Mouse (Mus musculus) hindbrain, embryonic 15.5 days (tissue): ENCODE measurements around the gene Nxpe4. TPM values are rescaled to one million over a fixed set of nuclear protein-coding genes. Genes with fewer than 3 reads are reported as not detected.
"Not testable (repeated sequence)": the region's sequence is repeated elsewhere in the genome, so short reads cannot be mapped to it uniquely, and the experiment has no call there.

Experiments
- ATAC-seq: fragments of 200-750 bp; cut with Nextera tagmentation; 2 replicates; pipeline ENCODE4 v1.8.0; 2017; ENCODE audit warnings: low read depth, moderate number of reproducible peaks, moderate TSS enrichment; ENCODE audit not compliant: low FRiP score
- H3K27ac ChIP-seq: fragments of 300-500 bp; sonication (generic); replicated peaks from 2 replicates; pipeline ENCODE4 v1.5.1; 2015; ENCODE audit warnings: mild to moderate bottlenecking, inconsistent platforms
- H3K27me3 ChIP-seq: fragments of 300-500 bp; sonication (generic); 2 replicates; pipeline ENCODE4 v1.6.1; 2015; ENCODE audit warnings: control low read depth, inconsistent platforms
- H3K36me3 ChIP-seq: fragments of 300-500 bp; sonication (generic); 2 replicates; pipeline ENCODE4 v1.6.1; 2015; ENCODE audit warnings: control low read depth, inconsistent platforms
- H3K4me1 ChIP-seq: fragments of 300-500 bp; sonication (generic); replicated peaks from 2 replicates; pipeline ENCODE4 v1.6.1; 2015; ENCODE audit warnings: control low read depth, inconsistent platforms
- H3K4me2 ChIP-seq: fragments of 300-500 bp; sonication (generic); 2 replicates; pipeline ENCODE4 v1.6.1; 2015; ENCODE audit warnings: moderate library complexity, mild to moderate bottlenecking, inconsistent platforms
- H3K4me3 ChIP-seq: fragments of 300-500 bp; sonication (generic); 2 replicates; pipeline ENCODE4 v1.5.1; 2015; ENCODE audit warnings: mild to moderate bottlenecking, inconsistent platforms
- H3K9ac ChIP-seq: fragments of 300-500 bp; sonication (generic); 2 replicates; pipeline ENCODE4 v1.6.1; 2015; ENCODE audit warnings: inconsistent platforms
- H3K9me3 ChIP-seq: fragments of 300-500 bp; sonication (generic); 2 replicates; pipeline ENCODE4 v1.6.1; 2016; ENCODE audit warnings: control low read depth, inconsistent platforms
- WGBS: fragments of 180-500 bp; shearing (Covaris S2); methylation state at CpG from one replicate; pipeline ENCODE4 v1.1.7; 2015; 5-methylcytosine and 5-hydroxymethylcytosine counted together
- polyA plus RNA-seq: library from polyadenylated mRNA; unstranded; fragments of >200 nt; fragmentation: Nextera tagmentation; extraction: Ambion mirVana; gene quantifications from 2 replicates; pipeline ENCODE4 v1.2.1, GENCODE M21; 2015

Nxpe4 gene
- polyA plus RNA-seq, 1 experiment from 2014 or later: 8.7 TPM

- Histone ChIP-seq H3K36me3 (no peaks in the 10 kb centered on the region), H3K9me3 (no peaks in the 10 kb centered on the region), H3K9ac (no peak overlapping the region), H3K27me3 (no peaks in the 10 kb centered on the region), H3K4me2 (no peak overlapping the region), H3K4me1 (no peaks in the 10 kb centered on the region), H3K27ac (no peak overlapping the region), H3K4me3 (no peak overlapping the region)
- no peak for ATAC-seq
- 91% methylated on average over 15 of the region's 15 CpGs for WGBS
Observed at GRCm38 (mm10) chr9:48276831-48277230, 115.0 kb downstream of the Nxpe4 start.

- Histone ChIP-seq H3K9me3 (no peaks in the 10 kb centered on the region), H3K27me3 (no peaks in the 10 kb centered on the region), H3K4me2 (no peak overlapping the region), H3K27ac (no peak overlapping the region), H3K4me1 (no peaks in the 10 kb centered on the region), H3K36me3 (no peaks in the 10 kb centered on the region), H3K9ac (no peak overlapping the region), H3K4me3 (no peak overlapping the region)
- WGBS: 84% methylated on average over 8 of the region's 8 CpGs
- ATAC-seq: no peak
Observed at GRCm38 (mm10) chr9:48284221-48284620, 122.4 kb downstream of the Nxpe4 start.

- no peak overlapping the region for H3K9ac ChIP-seq
- ATAC-seq: no peak
- H3K4me1 ChIP-seq: no peaks in the 10 kb centered on the region
- no peak overlapping the region for H3K4me3 ChIP-seq
- H3K36me3 ChIP-seq: no peaks in the 10 kb centered on the region
- no peak overlapping the region for H3K27ac ChIP-seq
- H3K9me3 ChIP-seq: no peaks in the 10 kb centered on the region
- no peak overlapping the region for H3K4me2 ChIP-seq
- no peaks in the 10 kb centered on the region for H3K27me3 ChIP-seq
- 97% methylated on average over 1 of the region's 1 CpGs for WGBS
Observed at GRCm38 (mm10) chr9:48290281-48290680, 128.5 kb downstream of the Nxpe4 start.

GRCm38 (mm10) chr9:48294754-48295153 lies 132.9 kb downstream of the Nxpe4 start:
- Histone ChIP-seq H3K9ac (no peak overlapping the region), H3K4me2 (no peak overlapping the region), H3K9me3 (no peaks in the 10 kb centered on the region), H3K27me3 (no peaks in the 10 kb centered on the region), H3K36me3 (no peaks in the 10 kb centered on the region), H3K4me1 (no peaks in the 10 kb centered on the region), H3K27ac (no peak overlapping the region), H3K4me3 (no peak overlapping the region)
- ATAC-seq: no peak
- 72% methylated on average over 2 of the region's 2 CpGs for WGBS

- H3K4me3 ChIP-seq: no peak overlapping the region
- no peak for ATAC-seq
- H3K27ac ChIP-seq: no peak overlapping the region
- no peaks in the 10 kb centered on the region for H3K4me1 ChIP-seq
- no peak overlapping the region for H3K9ac ChIP-seq
- no peak overlapping the region for H3K4me2 ChIP-seq
- H3K9me3 ChIP-seq: no peaks in the 10 kb centered on the region
- WGBS: 91% methylated on average over 7 of the region's 7 CpGs
- no peaks in the 10 kb centered on the region for H3K36me3 ChIP-seq
- no peaks in the 10 kb centered on the region for H3K27me3 ChIP-seq
Observed at GRCm38 (mm10) chr9:48298983-48299382, 137.2 kb downstream of the Nxpe4 start.

GRCm38 (mm10) chr9:48303564-48303963 lies 141.7 kb downstream of the Nxpe4 start:
- not testable (repeated sequence) for ATAC-seq, H3K9ac ChIP-seq, H3K27me3 ChIP-seq, H3K36me3 ChIP-seq, H3K27ac ChIP-seq, H3K4me3 ChIP-seq, H3K4me1 ChIP-seq, H3K9me3 ChIP-seq, H3K4me2 ChIP-seq
- 28% methylated on average over 5 of the region's 5 CpGs for WGBS

GRCm38 (mm10) chr9:48311241-48311640 lies 149.4 kb downstream of the Nxpe4 start:
- H3K27me3 ChIP-seq: no peaks in the 10 kb centered on the region
- 86% methylated on average over 5 of the region's 5 CpGs for WGBS
- H3K9ac ChIP-seq: no peak overlapping the region
- H3K4me3 ChIP-seq: no peak overlapping the region
- no peak overlapping the region for H3K4me2 ChIP-seq
- H3K27ac ChIP-seq: no peak overlapping the region
- no peak for ATAC-seq
- H3K4me1 ChIP-seq: no peaks in the 10 kb centered on the region
- no peaks in the 10 kb centered on the region for H3K9me3 ChIP-seq
- no peaks in the 10 kb centered on the region for H3K36me3 ChIP-seq

- WGBS: 7% methylated on average over 3 of the region's 3 CpGs
- no peak overlapping the region for H3K4me3 ChIP-seq
- H3K4me2 ChIP-seq: peak overlapping the region; percentile 10; the same call in 1 of the 2 replicates
Observed at GRCm38 (mm10) chr9:48314194-48314593, 152.4 kb downstream of the Nxpe4 start.

GRCm38 (mm10) chr9:48315825-48316224 lies 154.0 kb downstream of the Nxpe4 start:
- Histone ChIP-seq H3K9me3 (no peaks in the 10 kb centered on the region), H3K9ac (no peak overlapping the region)
- no peak for ATAC-seq

More at GRCm38 (mm10) chr9:48314194-48314593, 152.4 kb downstream of the Nxpe4 start:
- no peaks in the 10 kb centered on the region for H3K4me1 ChIP-seq
- H3K36me3 ChIP-seq: no peaks in the 10 kb centered on the region
- H3K27me3 ChIP-seq: no peaks in the 10 kb centered on the region
- no peak overlapping the region for H3K9ac ChIP-seq
- H3K9me3 ChIP-seq: no peaks in the 10 kb centered on the region
- ATAC-seq: peak; percentile 54; the same call in 1 of the 2 replicates
- H3K27ac ChIP-seq: peak overlapping the region; percentile 65; the same call in 1 of the 2 replicates

GRCm38 (mm10) chr9:48326338-48326737 lies 164.5 kb downstream of the Nxpe4 start:
- no peak overlapping the region for H3K4me3 ChIP-seq
- no peaks in the 10 kb centered on the region for H3K4me1 ChIP-seq
- no peak overlapping the region for H3K9ac ChIP-seq
- no peak for ATAC-seq
- WGBS: 94% methylated on average over 9 of the region's 9 CpGs
- no peak overlapping the region for H3K27ac ChIP-seq
- H3K27me3 ChIP-seq: no peaks in the 10 kb centered on the region
- no peak overlapping the region for H3K4me2 ChIP-seq
- H3K9me3 ChIP-seq: no peaks in the 10 kb centered on the region
- H3K36me3 ChIP-seq: no peaks in the 10 kb centered on the region

More at GRCm38 (mm10) chr9:48315825-48316224, 154.0 kb downstream of the Nxpe4 start:
- H3K36me3 ChIP-seq: no peaks in the 10 kb centered on the region
- no peaks in the 10 kb centered on the region for H3K4me1 ChIP-seq
- H3K27me3 ChIP-seq: no peaks in the 10 kb centered on the region
- H3K27ac ChIP-seq: no peak overlapping the region
- H3K4me2 ChIP-seq: no peak overlapping the region
- no peak overlapping the region for H3K4me3 ChIP-seq
- WGBS: 78% methylated on average over 1 of the region's 1 CpGs

GRCm38 (mm10) chr9:48329597-48329996 lies 167.8 kb downstream of the Nxpe4 start:
- no peak for ATAC-seq
- Histone ChIP-seq H3K4me3 (no peak overlapping the region), H3K4me2 (no peak overlapping the region), H3K27ac (no peak overlapping the region), H3K9me3 (no peaks in the 10 kb centered on the region), H3K27me3 (no peaks in the 10 kb centered on the region), H3K9ac (no peak overlapping the region), H3K4me1 (no peaks in the 10 kb centered on the region), H3K36me3 (no peaks in the 10 kb centered on the region)
- WGBS: 92% methylated on average over 7 of the region's 7 CpGs

GRCm38 (mm10) chr9:48338783-48339455 lies 177.1 kb downstream of the Nxpe4 start:
- Histone ChIP-seq H3K4me3 (no peak overlapping the region), H3K9me3 (no peaks in the 10 kb centered on the region), H3K36me3 (no peaks in the 10 kb centered on the region), H3K27ac (no peak overlapping the region), H3K27me3 (no peaks in the 10 kb centered on the region), H3K9ac (no peak overlapping the region), H3K4me1 (no peaks in the 10 kb centered on the region), H3K4me2 (no peak overlapping the region)
- ATAC-seq: no peak
- WGBS: 86% methylated on average over 4 of the region's 4 CpGs

- Histone ChIP-seq H3K4me1 (no peaks in the 10 kb centered on the region), H3K9ac (no peak overlapping the region), H3K9me3 (no peaks in the 10 kb centered on the region), H3K36me3 (no peaks in the 10 kb centered on the region), H3K4me3 (no peak overlapping the region), H3K27me3 (no peaks in the 10 kb centered on the region), H3K27ac (no peak overlapping the region), H3K4me2 (no peak overlapping the region)
- WGBS: 57% methylated on average over 5 of the region's 5 CpGs
- ATAC-seq: no peak
Observed at GRCm38 (mm10) chr9:48339563-48339962, 177.7 kb downstream of the Nxpe4 start.
